Mouse (Mus musculus) kidney, postnatal 0 days (tissue): ENCODE measurements around the gene Gsdma. TPM values are rescaled to one million over a fixed set of nuclear protein-coding genes. Genes with fewer than 3 reads are reported as not detected.

ENCODE experiments used
- ATAC-seq: fragments of 200-750 bp; cut with Nextera tagmentation; replicated peaks from 2 replicates; pipeline ENCODE4 v1.8.0; 2017; ENCODE audit warnings: low read depth, moderate number of reproducible peaks, moderate TSS enrichment, moderate library complexity; ENCODE audit not compliant: low FRiP score
- DNase-seq: peaks from one replicate; pipeline ENCODE4 v3.0.0-alpha.2; 2016; ENCODE audit warnings: low spot score
- H3K27ac ChIP-seq: fragments of 300-500 bp; sonication (generic); 2 replicates; pipeline ENCODE4 v1.5.1; 2014; ENCODE audit warnings: mild to moderate bottlenecking
- H3K27me3 ChIP-seq: fragments of 300-500 bp; sonication (generic); 2 replicates; pipeline ENCODE4 v1.6.1; 2014; ENCODE audit warnings: low read length, mixed read lengths; ENCODE audit not compliant: insufficient read depth
- H3K36me3 ChIP-seq: fragments of 300-500 bp; sonication (generic); 2 replicates; pipeline ENCODE4 v1.6.1; 2014; ENCODE audit warnings: low read length, mixed read lengths; ENCODE audit not compliant: insufficient read depth
- H3K4me1 ChIP-seq: fragments of 300-500 bp; sonication (generic); replicated peaks from 2 replicates; pipeline ENCODE4 v1.6.1; 2014; ENCODE audit warnings: antibody characterized with exemption, low read length, mixed read lengths; ENCODE audit not compliant: insufficient read depth
- H3K4me2 ChIP-seq: fragments of 300-500 bp; sonication (generic); 2 replicates; pipeline ENCODE4 v1.6.1; 2014; ENCODE audit warnings: mild to moderate bottlenecking, low read length, moderate library complexity, mixed read lengths
- H3K4me3 ChIP-seq: fragments of 300-500 bp; sonication (generic); replicated peaks from 2 replicates; pipeline ENCODE4 v1.5.1; 2014; ENCODE audit warnings: low read depth, low read length
- H3K9ac ChIP-seq: fragments of 300-500 bp; sonication (generic); 2 replicates; pipeline ENCODE4 v1.6.1; 2014; ENCODE audit warnings: low read depth, low read length
- H3K9me3 ChIP-seq: fragments of 300-500 bp; sonication (generic); replicated peaks from 2 replicates; pipeline ENCODE4 v1.6.1; 2016; ENCODE audit warnings: low read length, inconsistent platforms, mixed read lengths
- CTCF ChIP-seq: IDR thresholded peaks from 2 replicates; pipeline ENCODE4 v1.5.1; 2016; ENCODE audit warnings: antibody characterized with exemption, low read depth, mild to moderate bottlenecking, moderate library complexity
- WGBS: fragments of 180-500 bp; shearing (Covaris S2); extraction: QIAGEN DNeasy Blood & Tissue Kit; methylation state at CpG from one replicate; pipeline ENCODE4 v1.1.7; 2014; 5-methylcytosine and 5-hydroxymethylcytosine counted together
- polyA plus RNA-seq: library from polyadenylated mRNA; unstranded; fragments of >200 nt; fragmentation: Nextera tagmentation; extraction: Ambion mirVana; gene quantifications from 2 replicates; pipeline ENCODE4 v1.2.1, GENCODE M21; 2015

Gene Gsdma
- polyA plus RNA-seq, 1 experiment from 2014 or later = 0.21 TPM

- Histone ChIP-seq H3K36me3 (peaks cover 40% of the 10 kb centered on the region), H3K4me1 (peaks cover 11% of the 10 kb centered on the region)
- WGBS = 64% methylated on average over 14 of the region's 14 CpGs
Measured at GRCm38 (mm10) chr11:98696454-98697216, 32.5 kb downstream of the Gsdma start.

GRCm38 (mm10) chr11:98697225-98697624, 33.1 kb downstream of the Gsdma start:
- DNase-seq = no peak
- peaks cover 34% of the 10 kb centered on the region for H3K36me3 ChIP-seq
- no peak overlapping the region for H3K27ac ChIP-seq
- no peaks in the 10 kb centered on the region for H3K27me3 ChIP-seq
- H3K4me3 ChIP-seq = no peak overlapping the region
- ATAC-seq = no peak
- H3K9me3 ChIP-seq = no peaks in the 10 kb centered on the region
- TF ChIP-seq CTCF = no peak
- H3K4me1 ChIP-seq = peaks cover 11% of the 10 kb centered on the region
- H3K9ac ChIP-seq = no peak overlapping the region
- 79% methylated on average over 12 of the region's 12 CpGs for WGBS
- no peak overlapping the region for H3K4me2 ChIP-seq

More at GRCm38 (mm10) chr11:98696454-98697216, 32.5 kb downstream of the Gsdma start:
- Histone ChIP-seq H3K4me2 (no peak overlapping the region), H3K9ac (no peak overlapping the region), H3K9me3 (no peaks in the 10 kb centered on the region), H3K27me3 (no peaks in the 10 kb centered on the region), H3K27ac (peak overlapping the region; percentile 57; the same call in 1 of the 2 replicates), H3K4me3 (no peak overlapping the region)
- TF ChIP-seq CTCF = no peak
- peak; percentile 25; the same call in 1 of the 2 replicates for ATAC-seq
- DNase-seq = no peak

GRCm38 (mm10) chr11:98698849-98699640, 34.9 kb downstream of the Gsdma start:
- TF ChIP-seq CTCF = no peak
- Histone ChIP-seq H3K27me3 (no peaks in the 10 kb centered on the region), H3K9ac (no peak overlapping the region; the same call in 1 of the 2 replicates), H3K4me2 (no peak overlapping the region), H3K27ac (no peak overlapping the region), H3K36me3 (peaks cover 18% of the 10 kb centered on the region), H3K4me1 (peaks cover 11% of the 10 kb centered on the region), H3K4me3 (no peak overlapping the region), H3K9me3 (no peaks in the 10 kb centered on the region)
- ATAC-seq = no peak
- no peak for DNase-seq
- WGBS = 85% methylated on average over 16 of the region's 16 CpGs

GRCm38 (mm10) chr11:98699911-98700310, 35.8 kb downstream of the Gsdma start:
- ATAC-seq = peak; percentile 25; the same call in 1 of the 2 replicates
- DNase-seq = peak; percentile 86
- peaks cover 14% of the 10 kb centered on the region; the same call in 1 of the 2 replicates for H3K36me3 ChIP-seq
- H3K4me2 ChIP-seq = no peak overlapping the region
- no peak overlapping the region for H3K9ac ChIP-seq
- H3K9me3 ChIP-seq = no peaks in the 10 kb centered on the region
- H3K4me1 ChIP-seq = peaks cover 15% of the 10 kb centered on the region
- TF ChIP-seq CTCF = peak; percentile 91
- no peaks in the 10 kb centered on the region for H3K27me3 ChIP-seq
- 27% methylated on average over 4 of the region's 4 CpGs for WGBS
- H3K4me3 ChIP-seq = no peak overlapping the region
- no peak overlapping the region for H3K27ac ChIP-seq

- H3K27ac ChIP-seq = no peak within 1 kb of the TSS
- no peaks in the 10 kb centered on the region for H3K27me3 ChIP-seq
- H3K9ac ChIP-seq = no peak within 1 kb of the TSS; the same call in 1 of the 2 replicates
- no peak within 1 kb of the TSS for H3K4me2 ChIP-seq
- TF ChIP-seq CTCF = no peak
- WGBS = 41% methylated on average over 10 of the region's 10 CpGs
- H3K9me3 ChIP-seq = no peaks in the 10 kb centered on the region
- ATAC-seq (no peak), DNase-seq (no peak)
- H3K4me3 ChIP-seq = no peak within 1 kb of the TSS
- H3K36me3 ChIP-seq = 0 out of 2 replicates have a peak, but pooled peaks cover 10% of the 10 kb centered on the region
- H3K4me1 ChIP-seq = peaks cover 17% of the 10 kb centered on the region; the same call in 1 of the 2 replicates
Measured at GRCm38 (mm10) chr11:98701213-98701670, 37.1 kb downstream of the Gsdma start, which contains the start of gene Csf3. Gene Csf3, plus strand, starts transcription at chr11:98701263.

GRCm38 (mm10) chr11:98702323-98702722, 38.2 kb downstream of the Gsdma start:
- ATAC-seq (no peak), DNase-seq (no peak)
- peaks cover 16% of the 10 kb centered on the region for H3K4me1 ChIP-seq
- no peak overlapping the region for H3K4me3 ChIP-seq
- H3K36me3 ChIP-seq = 0 out of 2 replicates have a peak, but pooled peaks cover 13% of the 10 kb centered on the region
- H3K4me2 ChIP-seq = no peak overlapping the region
- H3K27ac ChIP-seq = no peak overlapping the region
- H3K27me3 ChIP-seq = no peaks in the 10 kb centered on the region
- H3K9me3 ChIP-seq = no peaks in the 10 kb centered on the region
- 64% methylated on average over 5 of the region's 5 CpGs for WGBS
- no peak overlapping the region for H3K9ac ChIP-seq
- TF ChIP-seq CTCF = no peak
